In genomic region chr17:43018071-43018470, GRCm38 (mm10) we compare ENCODE assay signal across 8 mouse cellular contexts. TPM values are rescaled to one million over a fixed set of nuclear protein-coding genes. Genes with fewer than 3 reads are reported as not detected.
DNase-seq lines count a peak whose midpoint lies in the region; ATAC-seq and TF ChIP-seq lines count a peak whose summit lies in the region.

No protein-coding gene starts in this region.

- no peaks in the 10 kb centered on the region for H3K9me3 ChIP-seq in kidney, embryonic 16.5 days (ENCODE audit: low read length)
- H3K9me3 ChIP-seq in embryonic facial prominence, embryonic 14.5 days (ENCODE audit: control insufficient read depth, low read length) = no peaks in the 10 kb centered on the region
- no peaks in the 10 kb centered on the region for H3K9me3 ChIP-seq in intestine, postnatal 0 days (ENCODE audit: control insufficient read depth)
- H3K9me3 ChIP-seq in neural tube, embryonic 12.5 days = no peaks in the 10 kb centered on the region

- ATAC-seq in kidney, embryonic 16.5 days (ENCODE audit: low FRiP score, low TSS enrichment) = no peak
- ATAC-seq in embryonic facial prominence, embryonic 14.5 days (ENCODE audit: low read depth) = no peak
- no peak for ATAC-seq in intestine, postnatal 0 days
- ATAC-seq in neural tube, embryonic 12.5 days (ENCODE audit: low FRiP score, low read depth) = peak; percentile 41

- peak overlapping the region; percentile 94 for H3K9ac ChIP-seq in kidney, embryonic 16.5 days (replicated peaks; ENCODE audit: low read length)
- H3K9ac ChIP-seq in embryonic facial prominence, embryonic 14.5 days (ENCODE audit: low read depth, low read length) = peak overlapping the region; percentile 81; the same call in 1 of the 2 replicates
- no peak overlapping the region for H3K9ac ChIP-seq in intestine, postnatal 0 days (ENCODE audit: low read depth, low read length)
- peak overlapping the region; percentile 98 for H3K9ac ChIP-seq in neural tube, embryonic 12.5 days

- peak overlapping the region; percentile 87 for H3K4me2 ChIP-seq in kidney, embryonic 16.5 days (replicated peaks; ENCODE audit: low read depth, low read length)
- H3K4me2 ChIP-seq in embryonic facial prominence, embryonic 14.5 days (ENCODE audit: low read depth, low read length) = peak overlapping the region; percentile 94
- H3K4me2 ChIP-seq in intestine, postnatal 0 days (replicated peaks; ENCODE audit: low read depth) = peak overlapping the region; percentile 99
- peak overlapping the region; percentile 69 for H3K4me2 ChIP-seq in neural tube, embryonic 12.5 days (replicated peaks)

- H3K36me3 ChIP-seq in kidney, embryonic 16.5 days (ENCODE audit: insufficient read depth, low read length) = peaks cover 12% of the 10 kb centered on the region
- no peaks in the 10 kb centered on the region for H3K36me3 ChIP-seq in embryonic facial prominence, embryonic 14.5 days (ENCODE audit: control insufficient read depth, insufficient read depth, low read length)
- no peaks in the 10 kb centered on the region for H3K36me3 ChIP-seq in intestine, postnatal 0 days (ENCODE audit: control insufficient read depth, insufficient read depth)
- H3K36me3 ChIP-seq in neural tube, embryonic 12.5 days = peaks cover 11% of the 10 kb centered on the region; the same call in 1 of the 2 replicates

- H3K4me3 ChIP-seq in kidney, embryonic 16.5 days (ENCODE audit: low read length) = peak overlapping the region; percentile 75
- peak overlapping the region; percentile 80 for H3K4me3 ChIP-seq in embryonic facial prominence, embryonic 14.5 days (ENCODE audit: low read depth, low read length)
- H3K4me3 ChIP-seq in intestine, postnatal 0 days (ENCODE audit: low read depth, low read length) = peak overlapping the region; percentile 70; the same call in 1 of the 2 replicates
- H3K4me3 ChIP-seq in neural tube, embryonic 12.5 days = peak overlapping the region; percentile 90

- H3K27me3 ChIP-seq in kidney, embryonic 16.5 days (ENCODE audit: insufficient read depth, low read length) = no peaks in the 10 kb centered on the region
- H3K27me3 ChIP-seq in embryonic facial prominence, embryonic 14.5 days (replicated peaks; ENCODE audit: control insufficient read depth, insufficient read depth, low read length) = no peaks in the 10 kb centered on the region
- 0 out of 2 replicates have a peak, but pooled peaks cover 5% of the 10 kb centered on the region for H3K27me3 ChIP-seq in intestine, postnatal 0 days (replicated peaks; ENCODE audit: control insufficient read depth, insufficient read depth, low read length)
- H3K27me3 ChIP-seq in neural tube, embryonic 12.5 days (replicated peaks) = no peaks in the 10 kb centered on the region

- TF ChIP-seq CTCF in intestine, postnatal 0 days (IDR thresholded peaks at IDR 0.05; ENCODE audit: low read depth) = no peak

- H3K27ac ChIP-seq in kidney, embryonic 16.5 days (ENCODE audit: low read length) = no peak overlapping the region
- H3K27ac ChIP-seq in embryonic facial prominence, embryonic 14.5 days (replicated peaks; ENCODE audit: low read depth, low read length) = no peak overlapping the region
- H3K27ac ChIP-seq in intestine, postnatal 0 days (ENCODE audit: low read depth, low read length) = no peak overlapping the region
- H3K27ac ChIP-seq in neural tube, embryonic 12.5 days = peak overlapping the region; percentile 54; the same call in 1 of the 2 replicates

- DNase-seq in kidney, postnatal 36 days = no peak
- DNase-seq in embryonic facial prominence, embryonic 14.5 days (ENCODE audit: low spot score) = no peak
- no peak for DNase-seq in frontal cortex, postnatal 36 days (ENCODE audit: low spot score in 2 of 2)
- DNase-seq in right cerebral cortex, postnatal 14 days = no peak
- no peak for DNase-seq in natural killer cell, adult 2 months (ENCODE audit: low spot score in 2 of 2)

- H3K4me1 ChIP-seq in kidney, embryonic 16.5 days (ENCODE audit: insufficient read depth, low read length) = peaks cover 13% of the 10 kb centered on the region; the same call in 1 of the 2 replicates
- H3K4me1 ChIP-seq in embryonic facial prominence, embryonic 14.5 days (ENCODE audit: control insufficient read depth, insufficient read depth, low read length) = 0 out of 2 replicates have a peak, but pooled peaks cover 3% of the 10 kb centered on the region
- no peaks in the 10 kb centered on the region for H3K4me1 ChIP-seq in intestine, postnatal 0 days (replicated peaks; ENCODE audit: control insufficient read depth, insufficient read depth, low read length)
- H3K4me1 ChIP-seq in neural tube, embryonic 12.5 days = peaks cover 10% of the 10 kb centered on the region

RNA-seq across cellular contexts. Expression of gene Tnfrsf21, which starts 1.7 kb away (rescaled TPM):
- polyA plus RNA-seq in kidney, embryonic 16.5 days (2015; fragmentation: Nextera tagmentation; extraction: Ambion mirVana) = 65.1 and 69.7 TPM in 2 replicates
- polyA plus RNA-seq in embryonic facial prominence, embryonic 14.5 days (2014; fragmentation: Nextera tagmentation; extraction: Ambion mirVana) = 26.0 and 29.3 TPM in 2 replicates
- 9.0 and 10.0 TPM in 2 replicates for polyA plus RNA-seq in intestine, postnatal 0 days (2015; fragmentation: Nextera tagmentation; extraction: Ambion mirVana)
- polyA plus RNA-seq in neural tube, embryonic 12.5 days (2016; fragmentation: Nextera tagmentation; extraction: Ambion mirVana) = 63.5 and 67.2 TPM in 2 replicates
